Comparison of ENCODE assay signal across 19 mouse cellular contexts in the genomic region with DNA sequence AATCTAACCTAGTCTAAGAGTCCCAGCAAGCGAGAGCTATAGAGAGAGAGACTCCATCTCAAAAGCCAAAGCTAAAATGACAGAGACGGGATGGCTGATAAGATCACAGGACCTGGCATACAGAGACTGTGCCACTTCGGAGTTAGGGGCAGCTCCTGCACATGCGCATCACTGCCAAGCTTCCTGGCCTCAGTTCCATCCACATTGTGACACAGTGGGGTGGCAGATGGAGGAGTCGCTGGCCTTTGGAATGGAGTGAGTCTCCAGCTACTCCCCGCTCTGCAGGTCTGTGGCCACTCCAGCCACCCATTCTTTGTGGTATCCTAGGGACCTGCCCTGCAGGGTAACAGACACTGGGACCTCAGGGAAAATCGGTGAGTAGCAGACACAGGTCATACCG. TPM values are rescaled to one million over a fixed set of nuclear protein-coding genes. Genes with fewer than 3 reads are reported as not detected.
DNase-seq lines count a peak whose midpoint lies in the region; ATAC-seq and TF ChIP-seq lines count a peak whose summit lies in the region.
"Had no signal": no experiment of that assay in that cellular context is flagged by ENCODE, and none has a peak within 500 bp of the region (broad histone marks: within the 10 kb centered on the region; RNA-seq: fewer than 3 reads in every experiment).

Gene Igfals, plus strand, starts transcription at position 222 of the 400 bp plus-strand sequence.

- no peak within 1 kb of the TSS for H3K27ac ChIP-seq in embryonic facial prominence, embryonic 13.5 days
- no peak within 1 kb of the TSS for H3K27ac ChIP-seq in embryonic facial prominence, embryonic 10.5 days (replicated peaks)
- no peak within 1 kb of the TSS for H3K27ac ChIP-seq in intestine, postnatal 0 days (ENCODE audit: low read depth, low read length)
- no peak within 1 kb of the TSS for H3K27ac ChIP-seq in intestine, embryonic 16.5 days (ENCODE audit: low read length)
- H3K27ac ChIP-seq: hindbrain, embryonic 14.5 days; intestine, embryonic 15.5 days; limb, embryonic 15.5 days; midbrain, embryonic 13.5 days; neural tube, embryonic 15.5 days had no signal

- H3K9me3 ChIP-seq in embryonic facial prominence, embryonic 13.5 days, result no peaks in the 10 kb centered on the region
- H3K9me3 ChIP-seq in embryonic facial prominence, embryonic 10.5 days, result no peaks in the 10 kb centered on the region
- H3K9me3 ChIP-seq in intestine, postnatal 0 days (ENCODE audit: control insufficient read depth), result no peaks in the 10 kb centered on the region
- no peaks in the 10 kb centered on the region for H3K9me3 ChIP-seq in intestine, embryonic 16.5 days (ENCODE audit: control insufficient read depth, low read length)
- H3K9me3 ChIP-seq: intestine, embryonic 15.5 days; limb, embryonic 15.5 days; midbrain, embryonic 13.5 days; neural tube, embryonic 15.5 days had no signal

- H3K4me3 ChIP-seq in embryonic facial prominence, embryonic 13.5 days, result no peak within 1 kb of the TSS
- H3K4me3 ChIP-seq in embryonic facial prominence, embryonic 10.5 days, result no peak within 1 kb of the TSS
- H3K4me3 ChIP-seq in intestine, postnatal 0 days (ENCODE audit: low read depth, low read length), result no peak within 1 kb of the TSS
- H3K4me3 ChIP-seq in intestine, embryonic 16.5 days (ENCODE audit: low read length), result no peak within 1 kb of the TSS
- H3K4me3 ChIP-seq: intestine, embryonic 15.5 days; limb, embryonic 15.5 days; midbrain, embryonic 13.5 days; neural tube, embryonic 15.5 days had no signal

- no peaks in the 10 kb centered on the region for H3K27me3 ChIP-seq in embryonic facial prominence, embryonic 13.5 days
- no peaks in the 10 kb centered on the region for H3K27me3 ChIP-seq in embryonic facial prominence, embryonic 10.5 days (replicated peaks; ENCODE audit: low read depth, poor library complexity, severe bottlenecking)
- H3K27me3 ChIP-seq in intestine, postnatal 0 days (replicated peaks; ENCODE audit: control insufficient read depth, insufficient read depth, low read length), result no peaks in the 10 kb centered on the region
- no peaks in the 10 kb centered on the region for H3K27me3 ChIP-seq in intestine, embryonic 16.5 days (replicated peaks; ENCODE audit: control insufficient read depth, insufficient read depth, low read length)
- H3K27me3 ChIP-seq: CH12.LX; intestine, embryonic 15.5 days; limb, embryonic 15.5 days; midbrain, embryonic 13.5 days; neural tube, embryonic 15.5 days had no signal

- no peak for DNase-seq in embryonic facial prominence, embryonic 10.5 days (ENCODE audit: low spot score)
- DNase-seq in cerebellum, adult 11-12 months, result peak; percentile 90
- DNase-seq in cerebellum, postnatal 25 days, result peak; percentile 90 to 92
- DNase-seq in layer of hippocampus, adult 11-12 months (ENCODE audit: low spot score), result no peak
- DNase-seq: kidney, postnatal 10 days; right cerebral cortex, postnatal 4 days; thymus, postnatal 25 days had no signal

- no peak within 1 kb of the TSS for H3K4me2 ChIP-seq in embryonic facial prominence, embryonic 13.5 days
- no peak within 1 kb of the TSS for H3K4me2 ChIP-seq in intestine, postnatal 0 days (replicated peaks; ENCODE audit: low read depth)
- no peak within 1 kb of the TSS for H3K4me2 ChIP-seq in intestine, embryonic 16.5 days (ENCODE audit: low read depth, low read length)
- H3K4me2 ChIP-seq: hindbrain, embryonic 14.5 days; intestine, embryonic 15.5 days; limb, embryonic 15.5 days; midbrain, embryonic 13.5 days; neural tube, embryonic 15.5 days had no signal

- H3K4me1 ChIP-seq in embryonic facial prominence, embryonic 13.5 days, result no peaks in the 10 kb centered on the region
- H3K4me1 ChIP-seq in embryonic facial prominence, embryonic 10.5 days, result no peaks in the 10 kb centered on the region
- H3K4me1 ChIP-seq in intestine, postnatal 0 days (replicated peaks; ENCODE audit: control insufficient read depth, insufficient read depth, low read length), result no peaks in the 10 kb centered on the region
- no peaks in the 10 kb centered on the region for H3K4me1 ChIP-seq in intestine, embryonic 16.5 days (ENCODE audit: control insufficient read depth, insufficient read depth, low read length)
- H3K4me1 ChIP-seq: intestine, embryonic 15.5 days; limb, embryonic 15.5 days; midbrain, embryonic 13.5 days; neural tube, embryonic 15.5 days had no signal

- H3K9ac ChIP-seq in embryonic facial prominence, embryonic 13.5 days, result 0 out of 2 replicates have a peak within 1 kb of the TSS, but pooled peaks have one; percentile 6
- no peak within 1 kb of the TSS for H3K9ac ChIP-seq in intestine, postnatal 0 days (ENCODE audit: low read depth, low read length)
- H3K9ac ChIP-seq in intestine, embryonic 16.5 days (ENCODE audit: low read depth, low read length), result no peak within 1 kb of the TSS
- H3K9ac ChIP-seq: hindbrain, embryonic 14.5 days; intestine, embryonic 15.5 days; limb, embryonic 15.5 days; midbrain, embryonic 13.5 days; neural tube, embryonic 15.5 days had no signal

- TF ChIP-seq CTCF in intestine, postnatal 0 days (IDR thresholded peaks at IDR 0.05; ENCODE audit: low read depth), result no peak

- peaks cover 36% of the 10 kb centered on the region for H3K36me3 ChIP-seq in embryonic facial prominence, embryonic 13.5 days
- H3K36me3 ChIP-seq in embryonic facial prominence, embryonic 10.5 days (replicated peaks), result peaks cover 24% of the 10 kb centered on the region
- H3K36me3 ChIP-seq in intestine, postnatal 0 days (ENCODE audit: control insufficient read depth, insufficient read depth), result peaks cover 58% of the 10 kb centered on the region
- H3K36me3 ChIP-seq in intestine, embryonic 16.5 days (ENCODE audit: control insufficient read depth, insufficient read depth, low read length), result 0 out of 2 replicates have a peak, but pooled peaks cover 11% of the 10 kb centered on the region

- no peak for ATAC-seq in embryonic facial prominence, embryonic 13.5 days (ENCODE audit: insufficient number of reproducible peaks, insufficient read depth, low FRiP score, low TSS enrichment, low read depth)
- ATAC-seq in intestine, postnatal 0 days, result no peak
- no peak for ATAC-seq in intestine, embryonic 16.5 days
- ATAC-seq: intestine, embryonic 15.5 days; lung, postnatal 0 days; midbrain, embryonic 13.5 days had no signal

- WGBS in embryonic facial prominence, embryonic 13.5 days, result 84% methylated on average over 8 of the region's 8 CpGs
- WGBS in embryonic facial prominence, embryonic 10.5 days, result 91% methylated on average over 8 of the region's 8 CpGs
- WGBS in intestine, postnatal 0 days, result 89% methylated on average over 8 of the region's 8 CpGs
- 87% methylated on average over 8 of the region's 8 CpGs for WGBS in intestine, embryonic 16.5 days

RNA-seq across cellular contexts. Expression of gene Igfals, which starts in this region (rescaled TPM):
- 0.37 and 0.42 TPM in 2 replicates for polyA plus RNA-seq in embryonic facial prominence, embryonic 13.5 days (2015; fragmentation: Nextera tagmentation; extraction: Ambion mirVana)
- 0.49 and 1.2 TPM in 2 replicates for polyA plus RNA-seq in embryonic facial prominence, embryonic 10.5 days (2016; fragmentation: Nextera tagmentation; extraction: Ambion mirVana)
- polyA plus RNA-seq in intestine, postnatal 0 days (2015; fragmentation: Nextera tagmentation; extraction: Ambion mirVana), result 17.2 and 18.3 TPM in 2 replicates
- 6.2 and 7.4 TPM in 2 replicates for polyA plus RNA-seq in intestine, embryonic 16.5 days (2015; fragmentation: Nextera tagmentation; extraction: Ambion mirVana)
- polyA plus RNA-seq: brain, embryonic 14.5 days; cortical plate, adult 2 months; midbrain, embryonic 13.5 days had no signal

Comparison
In these comparisons a context has a peak if more than half of its experiments do, and no peak if none do; other contexts are left out.
1. DNase-seq: peak in cerebellum, adult 11-12 months (single experiment) and cerebellum, postnatal 25 days (2 of 2); none in embryonic facial prominence, embryonic 10.5 days (single experiment) and layer of hippocampus, adult 11-12 months (single experiment).